Mouse (Mus musculus) erythroblast, embryonic 14.5 days (primary cell): ENCODE results near the gene Dync2li1.

ENCODE experiments used
- GATA1 ChIP-seq: IDR thresholded peaks from 2 replicates; pipeline ENCODE4 v1.6.1; 2012; ENCODE audit warnings: low read length, inconsistent platforms, mixed read lengths
- TAL1 ChIP-seq: IDR thresholded peaks from 3 replicates; pipeline ENCODE4 v1.6.1; 2012; ENCODE audit warnings: low read length, inconsistent platforms, mixed read lengths

GRCm38 (mm10) chr17:84622873-84623272, 3.4 kb upstream of the Dync2li1 start:
- TF ChIP-seq GATA1 (no peak), TAL1 (no peak)
